19 mouse cellular contexts compared by ENCODE assay signal in genomic region chr15:88072676-88073075, GRCm38 (mm10).
"Had no signal": no experiment of that assay in that cellular context is flagged by ENCODE, and none has a peak within 500 bp of the region (broad histone marks: within the 10 kb centered on the region; RNA-seq: fewer than 3 reads in every experiment).

No protein-coding gene starts in this region.

- ATAC-seq: midbrain, embryonic 16.5 days had no signal

- H3K27ac ChIP-seq: midbrain, embryonic 10.5 days; midbrain, embryonic 12.5 days; neural tube, embryonic 13.5 days; neural tube, embryonic 15.5 days had no signal

- H3K27me3 ChIP-seq: midbrain, embryonic 12.5 days; neural tube, embryonic 13.5 days; neural tube, embryonic 15.5 days had no signal

- H3K4me2 ChIP-seq: lung, embryonic 14.5 days; midbrain, embryonic 12.5 days; neural tube, embryonic 13.5 days; neural tube, embryonic 15.5 days had no signal

- H3K9ac ChIP-seq: lung, embryonic 14.5 days; midbrain, embryonic 12.5 days; neural tube, embryonic 13.5 days; neural tube, embryonic 15.5 days had no signal

- H3K4me3 ChIP-seq: midbrain, embryonic 10.5 days; midbrain, embryonic 12.5 days; myocyte; neural tube, embryonic 13.5 days; neural tube, embryonic 15.5 days had no signal

- H3K36me3 ChIP-seq: midbrain, embryonic 10.5 days; midbrain, embryonic 12.5 days; neural tube, embryonic 13.5 days; neural tube, embryonic 15.5 days had no signal

- H3K9me3 ChIP-seq: midbrain, embryonic 10.5 days; midbrain, embryonic 12.5 days; neural tube, embryonic 13.5 days; neural tube, embryonic 15.5 days had no signal

- DNase-seq: lung, adult 18-20 months; lung, embryonic 14.5 days; lung, postnatal 10 days; lung, postnatal 4 days; midbrain, embryonic 14.5 days; retina, postnatal 1 day; right cerebral cortex, adult 18-20 months; right cerebral cortex, postnatal 25 days; right cerebral cortex, postnatal 4 days; spleen, adult 18-20 months; thymus, adult 18-20 months; thymus, postnatal 14 days; thymus, postnatal 36 days had no signal

- H3K4me1 ChIP-seq: midbrain, embryonic 12.5 days had no signal
